Mouse (Mus musculus): ENCODE results near the gene Cd59a.

DNA sequence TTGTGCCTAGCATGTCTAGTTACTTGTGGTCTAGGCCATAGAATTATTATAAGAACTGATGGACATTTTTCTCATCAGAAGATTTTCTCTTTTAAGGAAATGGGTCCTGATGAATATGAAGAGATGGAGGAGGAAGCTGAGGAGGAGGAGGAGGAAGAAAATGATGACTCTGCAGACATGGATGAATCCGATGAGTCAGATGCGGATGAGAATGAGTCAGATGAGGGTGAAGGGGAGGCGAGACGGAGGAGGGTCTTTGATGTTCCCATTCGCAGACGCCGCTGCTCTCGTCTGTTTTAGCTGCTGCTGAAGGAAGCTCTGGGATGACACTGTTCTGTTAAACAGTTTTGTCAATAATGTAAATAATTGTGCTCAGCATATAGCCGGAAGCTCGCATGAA, 35.8 kb upstream of the Cd59a start:
- TF ChIP-seq ZNF384 (IDR thresholded peaks at IDR 0.05; ENCODE audit: low read depth, low read length) (no peak), MAFK (IDR thresholded peaks at IDR 0.05; ENCODE audit: insufficient read depth, low read depth, low read length) (peak; percentile 62)
